In genomic region chr9:83315941-83316817, GRCm38 (mm10) we compare ENCODE assay signal across 9 mouse cellular contexts.
A peak's percentile ranks its signal among the peaks of the same experiment; 100 is the strongest.
DNase-seq lines count a peak whose midpoint lies in the region; ATAC-seq lines count a peak whose summit lies in the region.
"Had no signal": no experiment of that assay in that cellular context is flagged by ENCODE, and none has a peak within 500 bp of the region (broad histone marks: within the 10 kb centered on the region; RNA-seq: fewer than 3 reads in every experiment).

No protein-coding gene starts in this region.

- H3K27me3 ChIP-seq in heart, embryonic 10.5 days (ENCODE audit: insufficient read depth, poor library complexity, severe bottlenecking) = no peaks in the 10 kb centered on the region

- no peak for ATAC-seq in erythroblast, adult 5-6 weeks (replicated peaks; ENCODE audit: low FRiP score, poor library complexity, severe bottlenecking)

- peak; percentile 27 for DNase-seq in heart, postnatal 4 days
- no peak for DNase-seq in heart, adult 8-10 months (ENCODE audit: low spot score)
- DNase-seq in brain, embryonic 18.5 days (ENCODE audit: low read depth, low spot score) = peak; percentile 74
- peak; percentile 50 to 54 for DNase-seq in frontal cortex, postnatal 25 days (ENCODE audit: low spot score in 2 of 2)
- DNase-seq in left cerebral cortex, postnatal 25 days (ENCODE audit: low spot score in 2 of 2) = peak; percentile 80 to 91
- no peak for DNase-seq in heart, embryonic 10.5 days (ENCODE audit: low spot score)
- DNase-seq in heart, postnatal 25 days (ENCODE audit: low spot score) = no peak

- no peaks in the 10 kb centered on the region for H3K36me3 ChIP-seq in heart, embryonic 10.5 days

- 71% methylated on average over 10 of the region's 10 CpGs for WGBS in heart, embryonic 10.5 days

- no peak overlapping the region for H3K4me3 ChIP-seq in heart, embryonic 10.5 days

- no peaks in the 10 kb centered on the region; the same call in 1 of the 2 replicates for H3K4me1 ChIP-seq in heart, embryonic 10.5 days

- no peaks in the 10 kb centered on the region for H3K9me3 ChIP-seq in heart, embryonic 10.5 days

- intact Hi-C loops in left cerebral cortex, postnatal 25 days (cut with DNase I) = loop anchor here (2.0 to 5.0 kb wide), 2 partner anchors 169 to 341 kb away; partner anchors contain the start of genes Hmgn3 and Phip
- intact Hi-C loops in heart, postnatal 25 days (cut with DNase I) = no loop called here

- no peak overlapping the region for H3K27ac ChIP-seq in heart, embryonic 10.5 days
- H3K27ac ChIP-seq: macrophage had no signal

Comparison
In these comparisons a context has a peak if more than half of its experiments do, and no peak if none do; other contexts are left out.
1. DNase-seq: peak in heart, postnatal 4 days (single experiment), brain, embryonic 18.5 days (single experiment), frontal cortex, postnatal 25 days (2 of 2) and left cerebral cortex, postnatal 25 days (2 of 2); none in heart, adult 8-10 months (single experiment), heart, embryonic 10.5 days (single experiment) and heart, postnatal 25 days (single experiment).